Mouse (Mus musculus): ENCODE results near the gene Rapgef3.

DNA sequence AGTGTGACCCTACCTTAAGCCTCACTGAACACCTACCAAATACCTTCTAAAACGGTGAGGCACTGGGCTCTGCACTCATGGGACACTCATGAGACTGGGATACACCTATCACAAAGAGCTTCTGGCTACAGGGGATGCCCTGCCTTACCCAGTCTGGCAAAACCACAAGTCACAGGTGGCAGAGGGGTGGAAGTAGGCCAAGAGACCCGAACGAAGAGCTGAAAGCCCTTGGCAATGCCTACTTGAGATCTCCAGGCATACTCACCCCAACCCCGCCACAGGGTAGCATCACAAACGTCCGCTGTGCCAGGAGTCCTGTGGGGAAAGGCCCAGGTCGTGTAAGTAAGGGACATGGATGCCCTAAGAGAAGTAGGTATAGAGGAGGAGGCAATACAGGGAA lies 34.0 kb upstream of the Rapgef3 start:
- TF ChIP-seq MAZ (IDR thresholded peaks at IDR 0.05; ENCODE audit: low read depth, low read length) (no peak), CTCF (IDR thresholded peaks at IDR 0.05 in 2 of 3, conservative IDR thresholded peaks at IDR 0.05 in 1 of 3; ENCODE audit: control insufficient read depth in 1 of 3, insufficient read depth in 1 of 3, low read depth in 2 of 3, low read length in 3 of 3, poor library complexity in 1 of 3, severe bottlenecking in 1 of 3) (no peak), EP300 (IDR thresholded peaks at IDR 0.05; ENCODE audit: low read depth in 1 of 2, low read length in 2 of 2) (no peak)

Data from MEL (cell line).